ENCODE assay signal across 19 mouse cellular contexts in genomic region chr10:76881900-76882299, GRCm38 (mm10).
DNase-seq lines count a peak whose midpoint lies in the region; ATAC-seq and TF ChIP-seq lines count a peak whose summit lies in the region.
"Had no signal": no experiment of that assay in that cellular context is flagged by ENCODE, and none has a peak within 500 bp of the region (broad histone marks: within the 10 kb centered on the region; RNA-seq: fewer than 3 reads in every experiment).

No protein-coding gene starts in this region.

- no peak overlapping the region for H3K9ac ChIP-seq in hindbrain, embryonic 16.5 days (ENCODE audit: low read depth, low read length)
- H3K9ac ChIP-seq in hindbrain, embryonic 13.5 days = no peak overlapping the region
- no peak overlapping the region for H3K9ac ChIP-seq in neural tube, embryonic 15.5 days (replicated peaks)
- H3K9ac ChIP-seq: midbrain, embryonic 13.5 days had no signal

- no peaks in the 10 kb centered on the region for H3K36me3 ChIP-seq in hindbrain, embryonic 16.5 days (ENCODE audit: control insufficient read depth, insufficient read depth, low read length)
- H3K36me3 ChIP-seq in hindbrain, embryonic 13.5 days = no peaks in the 10 kb centered on the region
- no peaks in the 10 kb centered on the region for H3K36me3 ChIP-seq in neural tube, embryonic 15.5 days
- H3K36me3 ChIP-seq: hindbrain, embryonic 10.5 days; midbrain, embryonic 13.5 days had no signal

- no peak overlapping the region for H3K4me2 ChIP-seq in hindbrain, embryonic 16.5 days (ENCODE audit: low read length)
- H3K4me2 ChIP-seq in hindbrain, embryonic 13.5 days = no peak overlapping the region
- no peak overlapping the region for H3K4me2 ChIP-seq in neural tube, embryonic 15.5 days
- H3K4me2 ChIP-seq: midbrain, embryonic 13.5 days had no signal

- no peaks in the 10 kb centered on the region for H3K9me3 ChIP-seq in hindbrain, embryonic 16.5 days (ENCODE audit: control insufficient read depth, low read length)
- no peaks in the 10 kb centered on the region for H3K9me3 ChIP-seq in hindbrain, embryonic 13.5 days
- no peaks in the 10 kb centered on the region for H3K9me3 ChIP-seq in neural tube, embryonic 15.5 days (replicated peaks)
- H3K9me3 ChIP-seq: hindbrain, embryonic 10.5 days; midbrain, embryonic 13.5 days had no signal

- DNase-seq in neural tube, embryonic 10.5 days (ENCODE audit: extremely low spot score, low spot score) = no peak
- peak; percentile 76 to 81 for DNase-seq in cerebellum, adult 2 months
- no peak for DNase-seq in testis, postnatal 10 days (ENCODE audit: low spot score)
- DNase-seq: adrenal gland, postnatal 36 days; gastrocnemius, postnatal 14 days; kidney, adult 11 months; kidney, postnatal 25 days; layer of hippocampus, postnatal 36 days; lung, adult 2 months had no signal

- H3K4me3 ChIP-seq in hindbrain, embryonic 16.5 days (ENCODE audit: low read length) = no peak overlapping the region
- H3K4me3 ChIP-seq in hindbrain, embryonic 13.5 days = no peak overlapping the region
- no peak overlapping the region for H3K4me3 ChIP-seq in neural tube, embryonic 15.5 days (replicated peaks)
- no peak overlapping the region for H3K4me3 ChIP-seq in cerebellum, adult 2 months (replicated peaks; ENCODE audit: insufficient read depth, low read depth, low read length)
- H3K4me3 ChIP-seq in olfactory bulb, adult 2 months (ENCODE audit: insufficient read depth, low read depth, low read length) = no peak overlapping the region
- H3K4me3 ChIP-seq: erythroblast, embryonic 14.5 days; hindbrain, embryonic 10.5 days; midbrain, embryonic 13.5 days; myocyte had no signal

- TF ChIP-seq CTCF in cerebellum, adult 2 months (IDR thresholded peaks at IDR 0.05; ENCODE audit: borderline replicate concordance, insufficient read depth, low read depth, low read length) = no peak
- no peak for TF ChIP-seq CTCF in olfactory bulb, adult 2 months (IDR thresholded peaks at IDR 0.05; ENCODE audit: insufficient read depth, low read depth, low read length)

- H3K4me1 ChIP-seq in hindbrain, embryonic 16.5 days (ENCODE audit: control insufficient read depth, insufficient read depth, low read depth, low read length) = peaks cover 12% of the 10 kb centered on the region
- peaks cover 25% of the 10 kb centered on the region for H3K4me1 ChIP-seq in hindbrain, embryonic 13.5 days (replicated peaks)
- H3K4me1 ChIP-seq in neural tube, embryonic 15.5 days = peaks cover 20% of the 10 kb centered on the region
- H3K4me1 ChIP-seq in cerebellum, adult 2 months (ENCODE audit: control insufficient read depth, insufficient read depth, low read length) = peaks cover 31% of the 10 kb centered on the region
- H3K4me1 ChIP-seq in olfactory bulb, adult 2 months (ENCODE audit: control insufficient read depth, insufficient read depth, low read length) = peaks cover 38% of the 10 kb centered on the region

- no peak for TF ChIP-seq POLR2A in cerebellum, adult 2 months (IDR thresholded peaks at IDR 0.05; ENCODE audit: borderline replicate concordance, insufficient read depth, low read length)
- no peak for TF ChIP-seq POLR2A in olfactory bulb, adult 2 months (IDR thresholded peaks at IDR 0.05; ENCODE audit: insufficient read depth, low read depth, low read length)

- no peaks in the 10 kb centered on the region for H3K27me3 ChIP-seq in hindbrain, embryonic 16.5 days (replicated peaks; ENCODE audit: control insufficient read depth, insufficient read depth, low read length)
- H3K27me3 ChIP-seq in hindbrain, embryonic 13.5 days = no peaks in the 10 kb centered on the region
- H3K27me3 ChIP-seq in neural tube, embryonic 15.5 days (replicated peaks) = no peaks in the 10 kb centered on the region
- H3K27me3 ChIP-seq in cerebellum, adult 2 months (ENCODE audit: control insufficient read depth, insufficient read depth, low read length) = no peaks in the 10 kb centered on the region
- H3K27me3 ChIP-seq: midbrain, embryonic 13.5 days had no signal

- ATAC-seq in hindbrain, embryonic 16.5 days = peak; percentile 67
- no peak for ATAC-seq in hindbrain, embryonic 13.5 days (ENCODE audit: low FRiP score)
- ATAC-seq in neural tube, embryonic 15.5 days (ENCODE audit: low FRiP score) = no peak
- no peak for ATAC-seq in inflammation-experienced regulatory T-cells, adult 6 months
- ATAC-seq: midbrain, embryonic 13.5 days had no signal

- no peak overlapping the region for H3K27ac ChIP-seq in hindbrain, embryonic 16.5 days (ENCODE audit: low read depth, low read length)
- H3K27ac ChIP-seq in hindbrain, embryonic 13.5 days = no peak overlapping the region
- peak overlapping the region; percentile 41 for H3K27ac ChIP-seq in neural tube, embryonic 15.5 days (replicated peaks)
- peak overlapping the region; percentile 49 for H3K27ac ChIP-seq in cerebellum, adult 2 months (ENCODE audit: insufficient read depth, low read length)
- H3K27ac ChIP-seq in olfactory bulb, adult 2 months (ENCODE audit: insufficient read depth, low read depth, low read length) = peak overlapping the region; percentile 30; the same call in 1 of the 2 replicates
- H3K27ac ChIP-seq: macrophage had no signal

- 56% methylated on average over 5 of the region's 5 CpGs for WGBS in hindbrain, embryonic 16.5 days
- WGBS in hindbrain, embryonic 13.5 days = 75% methylated on average over 5 of the region's 5 CpGs
- WGBS in neural tube, embryonic 15.5 days = 66% methylated on average over 5 of the region's 5 CpGs
- 19% methylated on average over 5 of the region's 5 CpGs for whole genome bisulfite sequencing in cerebellum, adult 2 months
- WGBS in olfactory bulb, adult 2 months = 32% methylated on average over 5 of the region's 5 CpGs

Comparison
In these comparisons a context has a peak if more than half of its experiments do, and no peak if none do; other contexts are left out.
1. H3K27ac ChIP-seq: peak in neural tube, embryonic 15.5 days (single experiment), cerebellum, adult 2 months (single experiment) and olfactory bulb, adult 2 months (single experiment); none in hindbrain, embryonic 16.5 days (single experiment) and hindbrain, embryonic 13.5 days (single experiment).
2. DNase-seq: peak in cerebellum, adult 2 months (2 of 2); none in neural tube, embryonic 10.5 days (single experiment) and testis, postnatal 10 days (single experiment).